Mouse (Mus musculus) cerebellum, adult 2 months (tissue): Measurements from ENCODE around the gene Skap2.

Experiments used
- CTCF ChIP-seq: fragments of 200-500 bp; IDR thresholded peaks from 2 replicates; pipeline ENCODE4 v1.5.1; 2011; ENCODE audit warnings: low read depth, mild to moderate bottlenecking, control low read depth, low read length, moderate library complexity, borderline replicate concordance; ENCODE audit not compliant: insufficient read depth
- POLR2A ChIP-seq: fragments of 200-500 bp; IDR thresholded peaks from 2 replicates; pipeline ENCODE4 v1.6.1; 2011; ENCODE audit warnings: low read length, control low read depth, borderline replicate concordance; ENCODE audit not compliant: insufficient read depth

GRCm38 (mm10) chr6:51898318-51898994, 113.9 kb downstream of the Skap2 start:
- TF ChIP-seq CTCF (no peak), POLR2A (no peak)
